Mouse (Mus musculus) intestine, embryonic 16.5 days (tissue): ENCODE measurements at regions not wholly inside any gene's neighbourhood (a gene's known extent, or its start where the extent isn't known, plus 50 kb on each side); places are given as distances from the start of the nearest gene placed in this dataset.

Experiments
- ATAC-seq: fragments of 200-750 bp; cut with Nextera tagmentation; 2 replicates; pipeline ENCODE4 v1.8.0; 2017; ENCODE audit warnings: moderate TSS enrichment, moderate library complexity
- H3K27ac ChIP-seq: fragments of 300-500 bp; sonication (generic); 2 replicates; pipeline ENCODE4 v1.5.1; 2014; ENCODE audit warnings: mild to moderate bottlenecking, low read length
- H3K27me3 ChIP-seq: fragments of 300-500 bp; sonication (generic); replicated peaks from 2 replicates; pipeline ENCODE4 v1.6.1; 2014; ENCODE audit warnings: low read length, control low read depth, mixed read lengths; ENCODE audit not compliant: control insufficient read depth, insufficient read depth
- H3K36me3 ChIP-seq: fragments of 300-500 bp; sonication (generic); 2 replicates; pipeline ENCODE4 v1.6.1; 2014; ENCODE audit warnings: low read length, control low read depth; ENCODE audit not compliant: control insufficient read depth, insufficient read depth
- H3K4me1 ChIP-seq: fragments of 300-500 bp; sonication (generic); 2 replicates; pipeline ENCODE4 v1.6.1; 2014; ENCODE audit warnings: low read length, control low read depth, mixed read lengths; ENCODE audit not compliant: control insufficient read depth, insufficient read depth
- H3K4me2 ChIP-seq: fragments of 300-500 bp; sonication (generic); 2 replicates; pipeline ENCODE4 v1.6.1; 2014; ENCODE audit warnings: low read depth, low read length, control low read depth
- H3K4me3 ChIP-seq: fragments of 300-500 bp; sonication (generic); 2 replicates; pipeline ENCODE4 v1.5.1; 2014; ENCODE audit warnings: mild to moderate bottlenecking, low read length
- H3K9ac ChIP-seq: fragments of 300-500 bp; sonication (generic); 2 replicates; pipeline ENCODE4 v1.6.1; 2014; ENCODE audit warnings: low read depth, low read length
- H3K9me3 ChIP-seq: fragments of 300-500 bp; sonication (generic); 2 replicates; pipeline ENCODE4 v1.6.1; 2016; ENCODE audit warnings: low read length, control low read depth; ENCODE audit not compliant: control insufficient read depth
- WGBS: fragments of 180-500 bp; shearing (Covaris S2); extraction: QIAGEN DNeasy Blood & Tissue Kit; methylation state at CpG from one replicate; pipeline ENCODE4 v1.1.7; 2014; 5-methylcytosine and 5-hydroxymethylcytosine counted together

DNA sequence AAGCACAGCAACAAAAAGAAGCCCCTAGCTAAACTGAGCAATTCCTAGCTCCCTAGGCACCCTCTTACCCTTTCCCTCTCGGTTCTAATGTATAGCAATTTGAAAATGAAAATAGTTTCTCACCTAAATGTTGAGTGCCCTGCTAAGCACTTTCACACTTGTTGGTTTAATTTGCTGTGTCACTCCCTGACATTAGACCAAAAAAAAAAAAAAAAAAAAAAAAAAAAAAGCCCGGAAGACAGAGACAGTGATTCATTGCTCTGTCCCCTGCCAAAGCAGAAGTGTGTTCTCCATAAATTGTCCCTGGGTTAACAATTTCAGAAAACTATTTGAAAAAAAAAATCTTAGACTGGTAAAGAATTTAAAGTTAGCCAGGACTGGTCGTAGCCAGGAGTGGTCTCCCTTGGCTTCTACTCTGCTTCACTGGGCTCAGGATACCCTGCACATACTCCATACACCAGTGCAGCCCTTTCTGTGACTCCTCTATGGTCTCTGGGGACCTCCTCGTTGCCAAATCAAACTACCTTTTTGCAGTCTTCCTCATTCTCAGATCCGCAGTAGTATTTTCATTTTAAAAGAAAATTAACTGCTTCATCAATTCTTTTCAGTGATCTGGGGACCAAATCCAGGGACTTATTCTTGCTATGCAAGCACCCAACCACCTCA is 148.0 kb upstream of the Bcl6 start:
- no peak overlapping the region for H3K4me2 ChIP-seq
- H3K9me3 ChIP-seq = no peaks in the 10 kb centered on the region
- no peak overlapping the region for H3K27ac ChIP-seq
- no peaks in the 10 kb centered on the region for H3K4me1 ChIP-seq
- no peak for ATAC-seq
- H3K9ac ChIP-seq = no peak overlapping the region
- no peaks in the 10 kb centered on the region for H3K27me3 ChIP-seq
- 72% methylated on average over 5 of the region's 5 CpGs for WGBS
- H3K4me3 ChIP-seq = no peak overlapping the region
- no peaks in the 10 kb centered on the region for H3K36me3 ChIP-seq

DNA sequence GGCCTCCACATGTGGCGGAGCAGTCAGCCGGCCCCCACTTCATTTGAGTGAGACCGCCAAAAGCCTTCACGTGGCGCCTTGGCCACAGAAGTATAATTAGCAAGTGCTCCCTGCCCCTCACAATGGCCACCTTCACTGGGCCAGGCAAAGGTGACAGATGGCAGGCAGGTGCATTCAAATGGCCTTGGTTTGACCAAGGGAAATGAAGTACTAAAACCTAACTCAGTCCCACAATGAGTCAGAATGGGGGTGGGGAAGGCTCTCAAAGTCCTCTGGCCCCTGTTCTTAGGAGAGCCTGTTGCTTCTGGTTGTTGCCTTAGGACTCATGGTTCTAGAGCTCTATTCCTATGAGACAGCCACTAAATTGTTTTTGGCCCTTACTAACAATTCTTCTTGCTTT is 147.2 kb upstream of the Bcl6 start:
- H3K4me2 ChIP-seq = no peak overlapping the region
- 93% methylated on average over 5 of the region's 5 CpGs for WGBS
- H3K36me3 ChIP-seq = no peaks in the 10 kb centered on the region

DNA sequence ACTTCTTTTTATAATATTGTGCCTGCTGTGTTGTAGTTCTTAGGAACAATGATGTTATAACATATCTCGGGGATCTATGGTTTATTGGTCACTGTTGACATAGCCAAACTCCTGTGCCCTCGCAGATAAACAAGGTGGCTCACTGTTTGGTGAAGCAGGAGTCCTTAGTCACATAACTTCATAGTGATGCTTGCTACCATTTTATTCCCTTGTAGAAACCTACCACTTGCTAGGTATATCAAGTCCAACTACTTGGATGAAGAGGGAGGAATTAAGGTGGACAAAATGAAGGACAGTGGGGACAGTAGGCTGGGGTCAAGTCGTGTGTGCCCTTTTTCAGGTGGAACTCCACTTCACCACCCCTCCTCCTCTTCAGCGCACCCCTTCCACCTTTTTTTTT is 146.7 kb upstream of the Bcl6 start:
- H3K4me3 ChIP-seq = no peak overlapping the region
- H3K4me2 ChIP-seq = no peak overlapping the region
- no peak for ATAC-seq
- H3K9me3 ChIP-seq = no peaks in the 10 kb centered on the region
- H3K27ac ChIP-seq = no peak overlapping the region
- no peak overlapping the region for H3K9ac ChIP-seq
- H3K4me1 ChIP-seq = no peaks in the 10 kb centered on the region
- H3K36me3 ChIP-seq = no peaks in the 10 kb centered on the region
- WGBS = 83% methylated on average over 4 of the region's 4 CpGs
- no peaks in the 10 kb centered on the region for H3K27me3 ChIP-seq

More for the DNA sequence above, 147.2 kb upstream of the Bcl6 start:
- no peaks in the 10 kb centered on the region for H3K27me3 ChIP-seq
- no peak overlapping the region for H3K4me3 ChIP-seq
- no peak for ATAC-seq
- no peaks in the 10 kb centered on the region for H3K9me3 ChIP-seq
- no peak overlapping the region for H3K9ac ChIP-seq
- H3K4me1 ChIP-seq = no peaks in the 10 kb centered on the region
- no peak overlapping the region for H3K27ac ChIP-seq

DNA sequence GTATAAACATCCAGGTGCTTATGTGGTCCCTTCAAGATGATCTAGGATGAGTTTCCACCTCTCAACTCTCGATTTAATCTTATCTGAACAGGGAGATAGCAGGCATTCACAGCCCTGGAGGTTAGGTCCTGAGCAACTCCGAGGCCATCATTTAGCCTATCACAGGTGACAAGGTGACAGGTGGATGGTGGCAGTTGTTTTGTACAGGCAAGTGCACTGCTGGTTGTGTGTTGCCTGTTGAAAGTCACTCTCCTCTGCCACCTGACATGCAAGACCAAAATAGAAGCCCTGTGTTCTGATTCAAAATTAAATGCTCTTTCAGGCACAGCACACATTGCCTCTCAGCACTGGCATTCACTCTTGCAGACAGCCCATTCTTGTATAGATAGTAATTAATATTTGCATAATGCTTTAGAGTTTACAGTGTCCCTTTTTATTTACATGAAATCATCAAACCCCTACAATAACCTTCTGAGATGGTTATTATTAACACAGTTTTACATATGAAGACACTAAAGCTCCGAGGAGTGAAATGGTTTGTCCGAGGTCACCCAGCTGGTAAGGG is 145.9 kb upstream of the Bcl6 start:
- H3K4me2 ChIP-seq = no peak overlapping the region
- no peak overlapping the region for H3K4me3 ChIP-seq
- H3K27me3 ChIP-seq = no peaks in the 10 kb centered on the region
- 70% methylated on average over 4 of the region's 4 CpGs for WGBS
- H3K9ac ChIP-seq = no peak overlapping the region
- ATAC-seq = no peak
- H3K27ac ChIP-seq = no peak overlapping the region
- H3K9me3 ChIP-seq = no peaks in the 10 kb centered on the region
- H3K36me3 ChIP-seq = no peaks in the 10 kb centered on the region
- H3K4me1 ChIP-seq = 0 out of 2 replicates have a peak, but pooled peaks cover under 1% of the 10 kb centered on the region

DNA sequence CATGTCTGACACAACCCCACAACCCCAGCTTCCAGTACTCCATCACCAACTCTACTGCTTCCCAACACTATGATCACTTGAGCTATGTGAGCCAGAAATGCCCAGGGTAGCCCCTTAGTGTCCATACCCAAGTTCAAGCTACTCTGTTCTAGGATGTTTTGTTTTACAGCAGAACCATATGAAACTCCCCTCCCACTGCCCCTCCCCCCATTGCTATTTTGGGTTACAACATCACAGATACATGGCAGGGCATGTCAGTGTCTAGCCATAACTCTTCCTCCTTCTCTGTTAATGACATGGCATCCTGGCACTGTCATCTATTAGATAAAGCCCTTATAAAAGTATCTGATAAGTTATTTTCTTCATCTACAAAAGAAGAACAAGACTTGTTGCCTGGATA is 142.0 kb upstream of the Bcl6 start:
- no peaks in the 10 kb centered on the region for H3K27me3 ChIP-seq
- no peak overlapping the region for H3K4me3 ChIP-seq
- no peak for ATAC-seq
- no peak overlapping the region for H3K4me2 ChIP-seq
- no peaks in the 10 kb centered on the region for H3K9me3 ChIP-seq
- no peaks in the 10 kb centered on the region for H3K36me3 ChIP-seq
- no peak overlapping the region for H3K9ac ChIP-seq
- H3K27ac ChIP-seq = no peak overlapping the region
- H3K4me1 ChIP-seq = 0 out of 2 replicates have a peak, but pooled peaks cover 3% of the 10 kb centered on the region

DNA sequence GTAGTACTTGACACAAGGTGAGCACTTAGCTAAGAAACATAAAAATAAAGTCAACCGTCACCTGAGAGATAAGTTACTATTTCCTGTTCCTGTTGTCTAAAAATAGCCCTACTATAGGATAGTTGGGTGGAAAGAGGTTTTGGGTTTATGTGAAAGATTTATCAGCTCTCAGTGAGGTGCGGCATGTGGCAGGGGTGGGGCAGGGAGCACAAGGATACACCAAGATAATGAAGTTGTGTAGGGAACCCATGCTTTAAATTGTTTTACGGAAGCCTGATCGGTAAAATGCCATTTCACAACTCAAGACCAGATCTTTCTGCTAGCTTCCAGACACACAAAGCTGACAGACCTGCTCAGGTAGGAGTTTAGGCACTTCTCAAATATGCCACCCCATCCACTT is 141.0 kb upstream of the Bcl6 start:
- Histone ChIP-seq H3K27me3 (no peaks in the 10 kb centered on the region), H3K27ac (no peak overlapping the region), H3K9ac (no peak overlapping the region), H3K4me3 (no peak overlapping the region), H3K36me3 (no peaks in the 10 kb centered on the region), H3K4me1 (0 out of 2 replicates have a peak, but pooled peaks cover 3% of the 10 kb centered on the region), H3K4me2 (no peak overlapping the region), H3K9me3 (no peaks in the 10 kb centered on the region)
- WGBS = 72% methylated on average over 4 of the region's 4 CpGs
- peak; percentile 44; the same call in 1 of the 2 replicates for ATAC-seq

DNA sequence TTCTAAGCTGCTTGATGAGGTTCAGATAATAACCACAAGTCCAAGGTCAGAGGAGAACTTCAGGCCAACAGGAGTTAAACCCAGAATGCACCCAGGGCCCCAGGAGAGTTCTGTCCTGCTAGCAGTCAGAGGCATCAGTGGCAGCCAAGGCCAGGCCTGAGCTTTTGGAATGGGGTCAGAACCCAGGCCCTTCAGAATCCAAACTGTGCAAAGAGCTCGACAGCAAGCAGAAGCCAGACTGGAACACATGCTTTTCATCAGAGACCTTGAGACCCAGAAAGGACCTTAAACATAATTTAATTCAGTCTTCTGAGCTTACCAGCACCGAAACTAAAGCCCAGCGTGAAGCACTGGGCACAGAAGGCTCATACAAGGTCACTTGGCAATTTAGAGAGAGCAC is 139.9 kb upstream of the Bcl6 start:
- no peak overlapping the region for H3K4me2 ChIP-seq
- 62% methylated on average over 3 of the region's 3 CpGs for WGBS
- H3K27ac ChIP-seq = no peak overlapping the region

DNA sequence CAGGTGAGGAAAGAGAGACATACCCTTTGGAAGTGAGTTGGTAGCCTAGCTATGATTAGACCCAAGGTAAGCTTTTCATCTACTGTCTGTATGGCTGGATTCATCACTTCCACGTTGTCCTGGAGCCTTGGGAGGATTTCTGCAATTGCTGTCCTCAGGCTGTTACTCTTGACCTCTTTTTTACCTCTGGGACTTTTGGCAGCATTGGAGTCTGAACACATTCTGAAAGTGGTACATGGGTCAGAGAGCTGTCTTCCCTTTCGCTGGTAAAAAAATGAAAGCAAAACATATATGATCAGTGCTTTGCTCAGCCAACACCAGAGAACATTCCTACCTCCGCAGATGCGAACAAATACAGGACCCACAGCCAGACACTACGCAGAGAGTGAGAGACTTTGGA is 136.1 kb upstream of the Bcl6 start:
- WGBS = 84% methylated on average over 5 of the region's 5 CpGs
- no peak for ATAC-seq
- H3K4me3 ChIP-seq = no peak overlapping the region
- 0 out of 2 replicates have a peak, but pooled peaks cover 3% of the 10 kb centered on the region for H3K4me1 ChIP-seq
- H3K27ac ChIP-seq = no peak overlapping the region
- H3K9me3 ChIP-seq = no peaks in the 10 kb centered on the region
- no peak overlapping the region for H3K9ac ChIP-seq
- no peaks in the 10 kb centered on the region for H3K27me3 ChIP-seq
- no peaks in the 10 kb centered on the region for H3K36me3 ChIP-seq
- H3K4me2 ChIP-seq = no peak overlapping the region

More for the DNA sequence above, 139.9 kb upstream of the Bcl6 start:
- H3K9ac ChIP-seq = no peak overlapping the region
- H3K4me1 ChIP-seq = 0 out of 2 replicates have a peak, but pooled peaks cover 3% of the 10 kb centered on the region
- ATAC-seq = no peak
- H3K27me3 ChIP-seq = no peaks in the 10 kb centered on the region
- H3K4me3 ChIP-seq = no peak overlapping the region
- no peaks in the 10 kb centered on the region for H3K36me3 ChIP-seq
- H3K9me3 ChIP-seq = no peaks in the 10 kb centered on the region

DNA sequence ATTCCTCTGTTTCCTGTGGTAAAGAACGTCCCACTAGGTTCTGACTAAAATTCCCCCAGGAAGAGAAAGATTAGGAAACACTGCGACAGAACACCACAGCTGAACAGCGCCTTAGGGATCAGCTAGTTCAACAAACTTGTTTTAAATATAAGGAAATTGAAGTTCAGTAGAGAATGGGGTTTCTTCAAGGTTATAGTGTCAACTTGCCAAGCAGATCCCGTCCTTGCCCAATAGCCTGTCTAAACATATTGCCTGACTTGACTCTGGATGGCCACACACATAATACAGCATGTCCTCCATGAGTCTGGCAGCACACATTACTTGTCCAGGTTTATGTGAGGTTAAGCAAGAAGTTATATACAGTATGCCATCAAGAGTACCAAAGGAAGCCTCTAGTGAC is 135.4 kb upstream of the Bcl6 start:
- no peaks in the 10 kb centered on the region for H3K9me3 ChIP-seq
- H3K9ac ChIP-seq = no peak overlapping the region
- no peak overlapping the region for H3K4me2 ChIP-seq
- WGBS = 71% methylated on average over 4 of the region's 4 CpGs
- no peaks in the 10 kb centered on the region for H3K4me1 ChIP-seq
- H3K36me3 ChIP-seq = no peaks in the 10 kb centered on the region
- no peaks in the 10 kb centered on the region for H3K27me3 ChIP-seq
- no peak overlapping the region for H3K27ac ChIP-seq
- no peak for ATAC-seq
- no peak overlapping the region for H3K4me3 ChIP-seq

DNA sequence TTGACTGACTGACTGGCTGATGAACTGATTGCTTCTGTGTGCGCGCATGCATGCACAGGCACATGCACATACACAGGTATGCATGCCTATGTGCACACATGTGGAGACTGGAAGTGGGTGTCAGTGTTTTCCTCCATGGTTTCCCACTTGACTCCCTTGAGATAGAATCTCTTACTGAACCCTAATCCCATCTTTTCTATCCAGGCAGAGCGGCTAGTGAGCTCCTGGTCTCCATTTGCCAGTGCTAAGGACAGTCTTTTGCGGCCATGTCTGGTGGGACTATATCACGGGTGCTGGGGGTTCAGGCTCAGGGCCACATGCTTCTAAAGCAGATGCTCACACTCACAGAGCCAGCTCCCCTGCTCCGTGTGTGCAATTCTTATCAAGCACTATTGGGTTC is 133.0 kb upstream of the Bcl6 start:
- no peak for ATAC-seq
- H3K4me3 ChIP-seq = no peak overlapping the region
- no peak overlapping the region for H3K27ac ChIP-seq
- H3K9ac ChIP-seq = no peak overlapping the region
- H3K27me3 ChIP-seq = no peaks in the 10 kb centered on the region
- H3K9me3 ChIP-seq = no peaks in the 10 kb centered on the region
- 93% methylated on average over 6 of the region's 6 CpGs for WGBS
- H3K4me1 ChIP-seq = no peaks in the 10 kb centered on the region
- no peak overlapping the region for H3K4me2 ChIP-seq
- H3K36me3 ChIP-seq = no peaks in the 10 kb centered on the region
